8 mouse cellular contexts compared by ENCODE assay signal in the genomic region with DNA sequence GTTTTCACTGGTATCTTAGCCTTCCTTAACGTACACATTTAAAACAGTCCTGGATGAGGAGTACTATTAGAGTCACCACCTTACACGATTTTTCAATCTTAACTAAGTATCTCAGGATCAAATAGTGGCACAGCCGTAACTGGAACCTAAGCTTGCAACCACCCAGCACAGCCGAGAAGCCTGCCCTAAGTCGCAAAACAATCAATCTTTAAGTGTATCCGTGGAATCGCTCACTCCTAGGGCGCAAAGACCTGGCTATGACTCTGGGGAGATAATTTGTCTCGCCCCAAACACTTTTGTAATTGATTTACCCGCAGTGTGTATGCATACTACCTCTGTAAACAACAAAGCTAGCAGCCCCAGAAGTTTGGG.
DNase-seq lines count a peak whose midpoint lies in the region; ATAC-seq and TF ChIP-seq lines count a peak whose summit lies in the region.

No protein-coding gene starts in this region.

- H3K4me2 ChIP-seq in lung, embryonic 14.5 days = peak overlapping the region; percentile 84
- peak overlapping the region; percentile 65 for H3K4me2 ChIP-seq in embryonic facial prominence, embryonic 15.5 days (replicated peaks)
- H3K4me2 ChIP-seq in limb, embryonic 11.5 days (ENCODE audit: low read depth, severe bottlenecking) = peak overlapping the region; percentile 39

- WGBS in lung, embryonic 14.5 days = 3% methylated on average over 10 of the region's 10 CpGs
- 4% methylated on average over 10 of the region's 10 CpGs for WGBS in embryonic facial prominence, embryonic 15.5 days
- WGBS in limb, embryonic 11.5 days = 7% methylated on average over 10 of the region's 10 CpGs
- WGBS in olfactory bulb, adult 2 months = 5% methylated on average over 10 of the region's 10 CpGs

- H3K4me3 ChIP-seq in lung, embryonic 14.5 days (ENCODE audit: low read depth, low read length) = peak overlapping the region; percentile 86
- H3K4me3 ChIP-seq in embryonic facial prominence, embryonic 15.5 days (replicated peaks) = peak overlapping the region; percentile 71
- peak overlapping the region; percentile 90 for H3K4me3 ChIP-seq in limb, embryonic 11.5 days (ENCODE audit: low read depth, low read length)
- peak overlapping the region; percentile 33 for H3K4me3 ChIP-seq in olfactory bulb, adult 2 months (ENCODE audit: insufficient read depth, low read depth, low read length)

- 0 out of 2 replicates have a peak, but pooled peaks cover 3% of the 10 kb centered on the region for H3K36me3 ChIP-seq in lung, embryonic 14.5 days (ENCODE audit: insufficient read depth)
- peaks cover 9% of the 10 kb centered on the region; the same call in 1 of the 2 replicates for H3K36me3 ChIP-seq in embryonic facial prominence, embryonic 15.5 days
- no peaks in the 10 kb centered on the region for H3K36me3 ChIP-seq in limb, embryonic 11.5 days (ENCODE audit: control insufficient read depth, insufficient read depth, low read length)

- no peak for DNase-seq in lung, embryonic 14.5 days
- no peak for DNase-seq in lung, postnatal 4 days
- no peak for DNase-seq in limb, embryonic 11.5 days (ENCODE audit: low spot score)
- DNase-seq in adrenal gland, postnatal 25 days = no peak
- no peak for DNase-seq in gastrocnemius, postnatal 25 days

- no peaks in the 10 kb centered on the region for H3K27me3 ChIP-seq in lung, embryonic 14.5 days (ENCODE audit: insufficient read depth, low read length)
- H3K27me3 ChIP-seq in embryonic facial prominence, embryonic 15.5 days = no peaks in the 10 kb centered on the region
- H3K27me3 ChIP-seq in limb, embryonic 11.5 days (ENCODE audit: control insufficient read depth, insufficient read depth, low read length) = no peaks in the 10 kb centered on the region

- ATAC-seq in lung, embryonic 14.5 days (ENCODE audit: insufficient read depth) = no peak; the same call in 1 of the 2 replicates
- ATAC-seq in embryonic facial prominence, embryonic 15.5 days (ENCODE audit: insufficient number of reproducible peaks, low FRiP score, low TSS enrichment, low read depth) = no peak; the same call in none of the 2 replicates
- ATAC-seq in limb, embryonic 11.5 days (ENCODE audit: insufficient number of reproducible peaks, low FRiP score, low TSS enrichment, low read depth) = peak; percentile 69; the same call in 1 of the 2 replicates
- no peak for ATAC-seq in monocyte, adult 5-6 weeks (replicated peaks; ENCODE audit: insufficient number of reproducible peaks, low FRiP score, low TSS enrichment, poor library complexity, severe bottlenecking)

- no peak for TF ChIP-seq CTCF in lung, embryonic 14.5 days (IDR thresholded peaks at IDR 0.05; ENCODE audit: low read depth)
- TF ChIP-seq CTCF in olfactory bulb, adult 2 months (IDR thresholded peaks at IDR 0.05; ENCODE audit: insufficient read depth, low read depth, low read length) = no peak

- TF ChIP-seq POLR2A in olfactory bulb, adult 2 months (IDR thresholded peaks at IDR 0.05; ENCODE audit: insufficient read depth, low read depth, low read length) = no peak

- 0 out of 2 replicates have a peak, but pooled peaks cover 3% of the 10 kb centered on the region for H3K4me1 ChIP-seq in lung, embryonic 14.5 days (ENCODE audit: insufficient read depth)
- H3K4me1 ChIP-seq in embryonic facial prominence, embryonic 15.5 days = peaks cover 10% of the 10 kb centered on the region
- peaks cover 3% of the 10 kb centered on the region; the same call in 1 of the 2 replicates for H3K4me1 ChIP-seq in limb, embryonic 11.5 days (ENCODE audit: control insufficient read depth, insufficient read depth, low read length)
- H3K4me1 ChIP-seq in olfactory bulb, adult 2 months (ENCODE audit: control insufficient read depth, insufficient read depth, low read length) = peaks cover 3% of the 10 kb centered on the region; the same call in 1 of the 2 replicates

- H3K27ac ChIP-seq in lung, embryonic 14.5 days (ENCODE audit: low read depth) = 0 out of 2 replicates have a peak overlapping the region, but pooled peaks have one; percentile 30
- no peak overlapping the region for H3K27ac ChIP-seq in embryonic facial prominence, embryonic 15.5 days (replicated peaks)
- H3K27ac ChIP-seq in limb, embryonic 11.5 days (replicated peaks; ENCODE audit: low read depth, low read length) = no peak overlapping the region
- H3K27ac ChIP-seq in olfactory bulb, adult 2 months (ENCODE audit: insufficient read depth, low read depth, low read length) = no peak overlapping the region

- no peaks in the 10 kb centered on the region for H3K9me3 ChIP-seq in lung, embryonic 14.5 days (ENCODE audit: low read depth, low read length)
- H3K9me3 ChIP-seq in embryonic facial prominence, embryonic 15.5 days (replicated peaks) = no peaks in the 10 kb centered on the region
- no peaks in the 10 kb centered on the region for H3K9me3 ChIP-seq in limb, embryonic 11.5 days (ENCODE audit: control insufficient read depth, low read length)

- peak overlapping the region; percentile 82 for H3K9ac ChIP-seq in lung, embryonic 14.5 days
- H3K9ac ChIP-seq in embryonic facial prominence, embryonic 15.5 days = peak overlapping the region; percentile 31; the same call in 1 of the 2 replicates
- H3K9ac ChIP-seq in limb, embryonic 11.5 days (ENCODE audit: low read length) = peak overlapping the region; percentile 49

Comparison
In these comparisons a context has a peak if more than half of its experiments do, and no peak if none do; other contexts are left out.
1. H3K4me3 ChIP-seq: peak in every context shown above with its lines; median percentile 90 in limb, embryonic 11.5 days; 86 in lung, embryonic 14.5 days; 71 in embryonic facial prominence, embryonic 15.5 days; 33 in olfactory bulb, adult 2 months.
2. H3K9ac ChIP-seq: peak in every context shown above with its lines; median percentile 82 in lung, embryonic 14.5 days; 49 in limb, embryonic 11.5 days; 31 in embryonic facial prominence, embryonic 15.5 days.